Mouse (Mus musculus): ENCODE measurements around the gene Golph3.

- no peak for TF ChIP-seq CTCF (IDR thresholded peaks at IDR 0.05; ENCODE audit: borderline replicate concordance, insufficient read depth, low read length)
- TF ChIP-seq POLR2A (IDR thresholded peaks at IDR 0.05; ENCODE audit: low read depth, low read length): peak; percentile 94
Measured at GRCm38 (mm10) chr15:12321091-12321787, at the start of gene Golph3.
